Mouse (Mus musculus): ENCODE measurements around the gene Hist2h2ab. TPM values are rescaled to one million over a fixed set of nuclear protein-coding genes. Genes with fewer than 3 reads are reported as not detected.
"Not testable (repeated sequence)": the region's sequence is repeated elsewhere in the genome, so short reads cannot be mapped to it uniquely, and the experiment has no call there.

The Hist2h2ab gene
- polyA plus RNA-seq (2012; ENCODE audit: insufficient read depth, low replicate concordance) = not detected in 2 replicates

- Histone ChIP-seq H3K4me3 (replicated peaks) (peak within 1 kb of the TSS; percentile 95), H3K36me3 (replicated peaks; ENCODE audit: low read length) (no peaks in the 10 kb centered on the region), H3K4me1 (peaks cover 47% of the 10 kb centered on the region), H3K27me3 (replicated peaks) (no peaks in the 10 kb centered on the region), H3K9me3 (no peaks in the 10 kb centered on the region)
- no peak for TF ChIP-seq FLI1 (IDR thresholded peaks at IDR 0.05; ENCODE audit: low read length)
- TF ChIP-seq GATA1 (IDR thresholded peaks at IDR 0.05; ENCODE audit: borderline replicate concordance, low read length) = no peak
Measured at GRCm38 (mm10) chr3:96219661-96220130, at the start of gene Hist2h2ab, which contains the start of gene Bola1. Hist2h2ab (plus strand) TSS chr3:96219865. Bola1 (minus strand) TSS chr3:96219709.

GRCm38 (mm10) chr3:96170276-96170675 is 49.4 kb upstream of the Hist2h2ab start:
- Histone ChIP-seq H3K9me3 (no peaks in the 10 kb centered on the region), H3K27me3 (replicated peaks) (no peaks in the 10 kb centered on the region), H3K4me1 (peaks cover 58% of the 10 kb centered on the region), H3K36me3 (replicated peaks; ENCODE audit: low read length) (peaks cover 53% of the 10 kb centered on the region), H3K4me3 (replicated peaks) (peak overlapping the region; percentile 53)
- TF ChIP-seq GATA1 (IDR thresholded peaks at IDR 0.05; ENCODE audit: borderline replicate concordance, low read length) (no peak), FLI1 (IDR thresholded peaks at IDR 0.05; ENCODE audit: low read length) (no peak)

- Histone ChIP-seq H3K4me3 (replicated peaks) (peak overlapping the region; percentile 95), H3K4me1 (peaks cover 66% of the 10 kb centered on the region), H3K9me3 (no peaks in the 10 kb centered on the region), H3K27me3 (replicated peaks) (no peaks in the 10 kb centered on the region), H3K36me3 (replicated peaks; ENCODE audit: low read length) (peaks cover 59% of the 10 kb centered on the region)
- TF ChIP-seq FLI1 (IDR thresholded peaks at IDR 0.05; ENCODE audit: low read length) (no peak), GATA1 (IDR thresholded peaks at IDR 0.05; ENCODE audit: borderline replicate concordance, low read length) (no peak)
Measured at GRCm38 (mm10) chr3:96170976-96171545, 48.6 kb upstream of the Hist2h2ab start.

GRCm38 (mm10) chr3:96171583-96172196 is 48.0 kb upstream of the Hist2h2ab start:
- Histone ChIP-seq H3K36me3 (replicated peaks; ENCODE audit: low read length) (peaks cover 65% of the 10 kb centered on the region), H3K4me1 (peaks cover 73% of the 10 kb centered on the region), H3K4me3 (replicated peaks) (peak overlapping the region; percentile 95), H3K27me3 (replicated peaks) (no peaks in the 10 kb centered on the region), H3K9me3 (no peaks in the 10 kb centered on the region)
- TF ChIP-seq GATA1 (IDR thresholded peaks at IDR 0.05; ENCODE audit: borderline replicate concordance, low read length) (no peak), FLI1 (IDR thresholded peaks at IDR 0.05; ENCODE audit: low read length) (no peak)

- Histone ChIP-seq H3K4me1 (peaks cover 73% of the 10 kb centered on the region), H3K4me3 (replicated peaks) (peak within 1 kb of the TSS; percentile 95), H3K27me3 (replicated peaks) (no peaks in the 10 kb centered on the region), H3K36me3 (replicated peaks; ENCODE audit: low read length) (peaks cover 71% of the 10 kb centered on the region), H3K9me3 (no peaks in the 10 kb centered on the region)
- TF ChIP-seq GATA1 (IDR thresholded peaks at IDR 0.05; ENCODE audit: borderline replicate concordance, low read length) (no peak), FLI1 (IDR thresholded peaks at IDR 0.05; ENCODE audit: low read length) (no peak)
Measured at GRCm38 (mm10) chr3:96172197-96173178, 47.2 kb upstream of the Hist2h2ab start, which contains the start of gene Sf3b4. Sf3b4 (plus strand) TSS chr3:96172332.

GRCm38 (mm10) chr3:96173185-96173584 is 46.5 kb upstream of the Hist2h2ab start:
- H3K36me3 ChIP-seq (replicated peaks; ENCODE audit: low read length) = peaks cover 71% of the 10 kb centered on the region
- TF ChIP-seq GATA1 (IDR thresholded peaks at IDR 0.05; ENCODE audit: borderline replicate concordance, low read length) (no peak), FLI1 (IDR thresholded peaks at IDR 0.05; ENCODE audit: low read length) (no peak)

GRCm38 (mm10) chr3:96174042-96174441 is 45.6 kb upstream of the Hist2h2ab start:
- H3K9me3 ChIP-seq; H3K27me3 ChIP-seq (replicated peaks): not testable (repeated sequence)
- peaks cover 70% of the 10 kb centered on the region for H3K36me3 ChIP-seq (replicated peaks; ENCODE audit: low read length)
- peak overlapping the region; percentile 83 for H3K4me3 ChIP-seq (replicated peaks)
- peaks cover 64% of the 10 kb centered on the region for H3K4me1 ChIP-seq

More at GRCm38 (mm10) chr3:96173185-96173584, 46.5 kb upstream of the Hist2h2ab start:
- H3K27me3 ChIP-seq (replicated peaks) = no peaks in the 10 kb centered on the region
- H3K9me3 ChIP-seq = no peaks in the 10 kb centered on the region
- peaks cover 71% of the 10 kb centered on the region for H3K4me1 ChIP-seq
- peak overlapping the region; percentile 95 for H3K4me3 ChIP-seq (replicated peaks)

- Histone ChIP-seq H3K27me3 (replicated peaks) (no peaks in the 10 kb centered on the region), H3K9me3 (no peaks in the 10 kb centered on the region), H3K4me1 (peaks cover 63% of the 10 kb centered on the region), H3K4me3 (replicated peaks) (peak overlapping the region; percentile 14), H3K36me3 (replicated peaks; ENCODE audit: low read length) (peaks cover 62% of the 10 kb centered on the region)
- no peak for TF ChIP-seq FLI1 (IDR thresholded peaks at IDR 0.05; ENCODE audit: low read length)
- no peak for TF ChIP-seq GATA1 (IDR thresholded peaks at IDR 0.05; ENCODE audit: borderline replicate concordance, low read length)
Measured at GRCm38 (mm10) chr3:96175251-96175650, 44.4 kb upstream of the Hist2h2ab start.

- Histone ChIP-seq H3K27me3 (replicated peaks) (no peaks in the 10 kb centered on the region), H3K4me1 (peaks cover 72% of the 10 kb centered on the region), H3K4me3 (replicated peaks) (no peak overlapping the region), H3K9me3 (no peaks in the 10 kb centered on the region), H3K36me3 (replicated peaks; ENCODE audit: low read length) (peaks cover 50% of the 10 kb centered on the region)
- TF ChIP-seq FLI1 (IDR thresholded peaks at IDR 0.05; ENCODE audit: low read length) (no peak), GATA1 (IDR thresholded peaks at IDR 0.05; ENCODE audit: borderline replicate concordance, low read length) (no peak)
Measured at GRCm38 (mm10) chr3:96178427-96178826, 41.2 kb upstream of the Hist2h2ab start.

All from megakaryocyte, embryonic 14.5 days (primary cell).